Mouse (Mus musculus) megakaryocyte, embryonic 14.5 days (primary cell): ENCODE data around the gene Tacc2. TPM values are rescaled to one million over a fixed set of nuclear protein-coding genes. Genes with fewer than 3 reads are reported as not detected.

Source experiments
- H3K27me3 ChIP-seq: replicated peaks from 2 replicates; pipeline ENCODE3; 2012; ENCODE audit warnings: inconsistent platforms
- H3K36me3 ChIP-seq: replicated peaks from 2 replicates; pipeline ENCODE3; 2012; ENCODE audit warnings: low read length, inconsistent platforms, mixed read lengths
- H3K4me1 ChIP-seq: 2 replicates; pipeline ENCODE4 v1.6.1; 2012; ENCODE audit warnings: inconsistent platforms
- H3K4me3 ChIP-seq: replicated peaks from 2 replicates; pipeline ENCODE3; 2012; ENCODE audit warnings: moderate library complexity, mild to moderate bottlenecking, inconsistent platforms
- H3K9me3 ChIP-seq: 2 replicates; pipeline ENCODE4 v1.6.1; 2012; ENCODE audit warnings: inconsistent platforms
- FLI1 ChIP-seq: IDR thresholded peaks from 2 replicates; pipeline ENCODE4 v1.6.1; 2012; ENCODE audit warnings: low read length, inconsistent platforms, mixed read lengths
- GATA1 ChIP-seq: IDR thresholded peaks from 3 replicates; pipeline ENCODE4 v1.6.1; 2012; ENCODE audit warnings: mixed read lengths, low read length, inconsistent platforms, borderline replicate concordance
- polyA plus RNA-seq: library from polyadenylated mRNA; stranded (reverse); fragments of >175 nt; gene quantifications from 2 replicates; pipeline ENCODE4 v1.2.3, GENCODE M21; 2012; ENCODE audit warnings: low replicate concordance; ENCODE audit not compliant: insufficient read depth

Tacc2 gene
- polyA plus RNA-seq, 1 experiment, result 3.2 TPM

DNA sequence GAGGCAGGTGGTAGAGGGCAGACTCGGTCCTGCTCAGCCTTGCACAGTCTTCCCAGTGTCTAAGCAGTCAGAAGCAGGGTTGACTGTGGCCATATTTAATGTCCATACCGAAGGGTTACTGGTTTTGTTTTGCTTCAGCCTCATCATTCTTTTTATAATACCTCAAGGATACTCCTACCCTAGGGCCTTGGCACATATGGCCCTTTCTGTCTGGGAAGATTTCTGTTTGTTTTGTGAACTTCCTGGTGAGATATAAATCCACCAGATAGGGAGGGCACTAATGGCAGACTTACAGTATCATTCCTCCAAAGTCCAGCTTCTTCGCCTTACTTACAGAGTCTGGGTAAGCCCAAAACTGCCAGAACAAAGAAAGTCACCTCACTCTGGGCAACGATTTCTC lies 150.3 kb downstream of the Tacc2 start:
- no peak for TF ChIP-seq FLI1
- TF ChIP-seq GATA1, result no peak
- Histone ChIP-seq H3K9me3 (no peaks in the 10 kb centered on the region), H3K36me3 (peaks cover 3% of the 10 kb centered on the region), H3K4me1 (peaks cover 3% of the 10 kb centered on the region; the same call in 1 of the 2 replicates), H3K27me3 (peaks cover 3% of the 10 kb centered on the region), H3K4me3 (no peak overlapping the region)

DNA sequence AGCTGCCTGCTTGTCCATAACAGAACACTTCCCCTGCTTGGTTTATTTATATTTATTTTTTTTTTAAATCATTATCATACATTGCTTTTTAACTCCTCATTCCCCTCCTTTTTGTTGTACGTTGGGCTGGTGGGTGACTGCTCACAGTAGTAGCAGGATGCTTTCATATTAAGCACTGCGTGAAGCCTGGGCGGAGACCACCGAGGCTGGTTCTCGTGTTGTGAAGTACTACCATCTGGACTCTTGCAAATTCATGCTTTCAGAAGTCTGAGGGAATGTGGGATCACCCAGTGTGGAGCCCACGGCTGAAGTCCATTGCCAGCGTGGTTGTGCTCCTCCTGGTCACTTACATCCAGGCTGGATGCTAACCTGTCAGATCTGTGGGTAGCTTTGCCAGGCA lies 154.6 kb downstream of the Tacc2 start:
- H3K4me1 ChIP-seq, result no peaks in the 10 kb centered on the region; the same call in 1 of the 2 replicates
- H3K4me3 ChIP-seq, result no peak overlapping the region
- peaks cover 3% of the 10 kb centered on the region for H3K36me3 ChIP-seq
- TF ChIP-seq FLI1 (no peak), GATA1 (no peak)
- peaks cover 2% of the 10 kb centered on the region for H3K27me3 ChIP-seq
- H3K9me3 ChIP-seq, result no peaks in the 10 kb centered on the region

DNA sequence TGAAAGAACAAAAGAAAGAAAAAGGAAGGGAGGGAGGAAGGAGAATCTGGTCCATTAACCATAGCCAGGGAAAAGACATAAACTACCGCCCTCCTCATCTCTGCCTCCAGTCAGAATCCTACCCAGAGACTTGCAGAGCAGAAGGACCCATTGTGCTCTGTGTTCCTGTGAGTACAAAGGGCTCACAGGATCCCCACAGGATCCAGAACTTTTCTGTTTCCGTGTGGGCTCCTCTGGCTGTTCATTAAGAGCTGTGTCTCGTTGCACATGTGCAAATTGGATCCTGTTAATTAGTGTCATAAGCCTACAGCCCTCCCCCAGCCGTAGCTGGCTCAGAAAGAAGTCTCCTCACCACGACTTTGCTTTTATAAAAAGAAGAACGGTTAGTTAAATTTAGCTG lies 155.7 kb downstream of the Tacc2 start:
- Histone ChIP-seq H3K27me3 (peaks cover 2% of the 10 kb centered on the region), H3K36me3 (peaks cover 3% of the 10 kb centered on the region), H3K4me1 (no peaks in the 10 kb centered on the region), H3K9me3 (no peaks in the 10 kb centered on the region), H3K4me3 (no peak overlapping the region)
- TF ChIP-seq GATA1 (no peak), FLI1 (no peak)

DNA sequence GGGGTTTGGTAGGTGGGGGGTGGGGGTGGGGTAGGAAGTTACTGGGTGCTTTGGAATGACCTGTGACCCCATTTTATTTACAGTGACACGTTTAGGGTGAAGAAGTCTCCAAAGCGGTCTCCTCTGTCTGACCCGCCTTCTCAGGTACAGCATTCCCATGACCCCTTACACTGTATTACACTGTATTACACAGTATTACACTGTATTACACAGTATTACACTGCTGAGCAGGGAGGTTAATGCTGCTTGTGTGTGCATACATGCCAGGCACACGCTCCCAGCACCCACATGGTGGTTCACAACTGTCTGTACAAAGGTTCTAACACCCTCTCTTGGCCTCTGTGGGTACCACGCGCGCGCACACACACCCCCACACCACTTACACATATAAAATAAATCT lies 156.2 kb downstream of the Tacc2 start:
- H3K9me3 ChIP-seq, result no peaks in the 10 kb centered on the region

DNA sequence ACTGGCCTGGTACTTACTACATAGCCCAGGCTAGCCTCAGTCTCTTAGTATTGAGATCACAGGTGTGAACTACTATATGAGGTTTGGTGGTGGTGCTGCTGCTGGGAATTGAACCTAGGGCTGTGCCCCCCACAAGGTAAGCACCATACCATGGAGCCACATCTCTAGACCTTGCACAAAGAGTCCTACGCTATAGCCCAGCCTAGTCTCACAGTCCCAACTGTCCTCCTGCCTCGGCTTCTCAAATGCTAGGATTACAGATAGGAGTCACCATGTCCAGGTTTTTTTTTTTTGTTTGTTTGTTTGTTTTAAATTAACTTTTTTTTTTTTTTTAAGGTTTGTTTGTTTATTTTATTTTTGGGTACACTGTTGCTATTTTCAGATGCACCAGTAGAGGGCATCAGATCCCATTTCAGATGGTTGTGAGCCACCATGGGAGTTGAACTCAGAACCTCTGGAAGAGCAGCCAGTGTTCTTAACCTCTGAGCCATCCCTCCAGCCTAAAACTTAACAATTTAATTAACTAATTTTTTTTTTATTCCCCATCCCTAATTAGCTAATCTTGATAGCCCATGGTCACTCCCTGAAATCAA lies 157.1 kb downstream of the Tacc2 start:
- H3K4me1 ChIP-seq, result no peaks in the 10 kb centered on the region
- no peak overlapping the region for H3K4me3 ChIP-seq
- TF ChIP-seq FLI1 (no peak), GATA1 (no peak)
- H3K9me3 ChIP-seq, result no peaks in the 10 kb centered on the region
- no peaks in the 10 kb centered on the region for H3K36me3 ChIP-seq
- H3K27me3 ChIP-seq, result peaks cover 2% of the 10 kb centered on the region

More for the DNA sequence above, 156.2 kb downstream of the Tacc2 start:
- H3K27me3 ChIP-seq, result peaks cover 2% of the 10 kb centered on the region
- peaks cover 3% of the 10 kb centered on the region for H3K36me3 ChIP-seq
- H3K4me3 ChIP-seq, result no peak overlapping the region
- no peaks in the 10 kb centered on the region for H3K4me1 ChIP-seq
- TF ChIP-seq FLI1, result no peak
- TF ChIP-seq GATA1, result no peak

DNA sequence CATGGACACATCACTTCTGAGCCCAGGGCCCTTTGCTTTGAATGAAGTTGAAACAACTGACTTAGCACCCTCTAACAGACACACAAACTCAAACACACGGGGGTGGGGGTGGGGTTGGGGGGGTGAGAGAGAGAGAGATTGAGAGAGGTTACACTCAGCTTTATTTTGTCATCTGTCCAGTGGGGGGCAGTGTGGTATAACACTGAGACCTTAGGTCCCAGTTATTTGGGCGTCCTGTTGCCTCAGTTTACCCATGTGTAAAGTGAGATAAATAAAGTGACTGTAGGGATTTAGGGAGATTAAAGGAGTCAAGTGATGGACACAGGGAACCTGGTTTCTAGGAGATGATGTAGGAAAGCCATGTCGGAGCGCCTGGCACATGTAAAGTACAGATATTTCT lies 163.9 kb downstream of the Tacc2 start:
- Histone ChIP-seq H3K9me3 (no peaks in the 10 kb centered on the region), H3K36me3 (peaks cover 10% of the 10 kb centered on the region), H3K27me3 (peaks cover 5% of the 10 kb centered on the region), H3K4me3 (no peak overlapping the region), H3K4me1 (no peaks in the 10 kb centered on the region)
- TF ChIP-seq GATA1, result no peak
- no peak for TF ChIP-seq FLI1

DNA sequence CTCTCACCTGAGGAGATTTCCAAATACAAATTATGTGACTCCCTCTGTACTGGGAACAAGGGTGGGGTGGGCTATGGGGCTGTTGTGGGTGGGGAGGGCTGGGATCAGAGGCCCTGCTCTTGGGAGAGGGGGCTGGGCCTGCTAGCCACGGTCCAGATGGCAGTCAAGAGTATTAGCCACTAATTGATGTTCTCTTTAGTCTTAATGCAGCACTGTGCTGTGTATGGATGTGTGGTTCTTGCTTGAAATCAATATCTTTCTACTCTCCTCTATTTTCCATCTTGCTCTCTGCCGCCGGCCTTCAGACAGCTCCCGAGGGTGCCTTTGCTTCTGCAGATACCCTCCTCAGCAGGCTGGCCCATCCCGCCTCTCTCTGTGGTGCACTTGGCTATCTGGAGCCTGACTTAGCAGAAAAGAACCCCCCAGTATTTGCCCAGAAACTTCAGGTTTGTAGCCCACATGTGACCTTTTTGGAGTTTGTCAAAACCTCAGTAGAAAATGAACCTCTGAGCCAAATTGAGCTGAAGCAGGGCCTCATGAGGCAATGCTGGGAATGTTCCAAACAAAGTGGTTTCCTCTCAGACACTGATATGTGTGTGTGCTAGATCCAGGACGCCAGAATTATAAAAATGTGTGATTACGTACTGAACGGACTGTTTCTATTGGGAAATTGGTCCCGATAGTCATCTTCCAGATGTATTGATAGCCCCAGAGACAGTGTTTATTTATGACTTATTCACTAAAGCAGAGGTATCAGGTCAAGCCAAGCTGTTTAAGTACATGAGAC lies 166.2 kb downstream of the Tacc2 start:
- no peak for TF ChIP-seq FLI1
- TF ChIP-seq GATA1, result no peak
- H3K36me3 ChIP-seq, result peaks cover 10% of the 10 kb centered on the region
- no peak overlapping the region for H3K4me3 ChIP-seq
- H3K9me3 ChIP-seq, result no peaks in the 10 kb centered on the region
- H3K27me3 ChIP-seq, result peaks cover 5% of the 10 kb centered on the region
- no peaks in the 10 kb centered on the region for H3K4me1 ChIP-seq

DNA sequence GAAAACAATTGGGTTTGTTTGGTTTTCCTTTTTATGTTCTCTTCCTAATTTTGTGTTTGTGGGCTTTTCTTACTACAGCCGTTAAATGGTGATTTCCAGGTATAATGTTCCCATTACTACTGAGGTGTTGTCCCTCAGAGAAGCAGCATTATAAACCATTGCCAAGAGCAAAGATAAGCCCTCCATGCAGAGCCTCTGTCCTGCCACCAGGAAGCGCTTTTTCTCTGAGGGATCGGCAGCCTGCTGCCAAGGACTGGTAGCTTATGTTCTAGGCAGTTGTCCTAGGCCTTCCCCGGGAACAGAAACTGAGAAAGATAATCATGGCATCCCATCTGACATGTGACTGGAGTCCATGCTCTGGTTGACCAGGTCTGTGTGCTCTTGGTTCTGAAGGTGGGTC lies 171.9 kb downstream of the Tacc2 start:
- Histone ChIP-seq H3K36me3 (no peaks in the 10 kb centered on the region), H3K4me3 (no peak overlapping the region), H3K9me3 (no peaks in the 10 kb centered on the region), H3K4me1 (no peaks in the 10 kb centered on the region), H3K27me3 (peaks cover 5% of the 10 kb centered on the region)
- TF ChIP-seq FLI1, result no peak
- TF ChIP-seq GATA1, result no peak

DNA sequence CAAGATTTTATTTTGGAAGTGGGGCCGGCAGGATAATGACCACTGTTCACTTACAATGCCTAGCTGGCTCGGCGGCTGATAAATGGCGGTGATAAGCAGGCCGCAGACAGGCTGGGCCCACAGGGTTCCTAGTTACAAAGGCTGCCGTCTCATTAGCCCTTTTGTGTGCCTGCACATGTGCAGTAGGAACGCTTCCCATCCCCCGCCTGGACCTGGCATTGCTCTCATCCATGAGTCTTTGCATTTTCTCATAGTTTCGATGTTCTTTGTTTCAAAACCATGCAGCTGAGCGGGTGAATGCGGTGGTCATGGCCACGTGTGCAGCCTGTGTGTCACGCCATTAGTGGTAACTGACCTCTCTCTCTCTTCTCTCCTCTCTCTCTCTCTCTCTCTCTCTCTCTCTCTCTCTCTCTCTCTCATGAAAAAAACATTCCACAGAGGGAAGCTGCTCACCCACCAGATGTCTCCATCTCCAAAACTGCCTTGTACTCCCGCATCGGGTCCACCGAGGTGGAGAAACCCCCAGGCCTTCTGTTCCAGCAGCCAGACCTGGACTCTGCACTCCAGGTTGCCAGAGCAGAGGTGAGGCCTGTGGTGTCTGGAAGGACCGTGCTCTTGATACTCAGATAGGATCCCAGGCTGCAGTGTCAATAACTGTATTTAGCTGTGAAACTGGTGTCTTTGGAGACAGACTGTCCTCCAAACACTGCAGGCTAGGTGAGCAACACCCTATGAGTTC lies 173.7 kb downstream of the Tacc2 start:
- Histone ChIP-seq H3K36me3 (no peaks in the 10 kb centered on the region), H3K27me3 (no peaks in the 10 kb centered on the region), H3K4me1 (peaks cover 1% of the 10 kb centered on the region; the same call in 1 of the 2 replicates), H3K4me3 (no peak overlapping the region), H3K9me3 (no peaks in the 10 kb centered on the region)
- no peak for TF ChIP-seq GATA1
- no peak for TF ChIP-seq FLI1

DNA sequence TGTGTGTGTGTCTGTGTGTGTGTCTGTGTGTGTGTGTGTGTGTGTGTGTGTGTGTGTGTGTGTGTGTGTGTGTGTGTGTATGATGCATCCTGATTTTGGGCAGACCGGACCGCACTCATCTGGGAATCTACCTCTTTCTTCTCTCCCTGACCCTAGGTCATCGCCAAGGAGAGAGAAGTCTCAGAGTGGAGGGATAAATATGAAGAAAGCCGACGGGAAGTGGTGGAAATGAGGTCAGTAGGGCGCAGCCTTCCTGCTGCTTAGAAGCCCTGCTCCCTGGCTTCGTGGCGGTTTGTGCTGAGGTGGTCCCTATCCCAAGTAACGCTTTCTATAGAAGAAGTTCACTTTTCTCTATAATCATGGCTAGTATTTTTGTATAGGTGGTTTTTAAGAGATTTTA lies 174.4 kb downstream of the Tacc2 start:
- Histone ChIP-seq H3K4me3 (no peak overlapping the region), H3K27me3 (no peaks in the 10 kb centered on the region), H3K9me3 (no peaks in the 10 kb centered on the region)

More for the DNA sequence above, 174.4 kb downstream of the Tacc2 start:
- Histone ChIP-seq H3K4me1 (peaks cover 9% of the 10 kb centered on the region), H3K36me3 (no peaks in the 10 kb centered on the region)
- TF ChIP-seq GATA1 (no peak), FLI1 (no peak)
